Mouse (Mus musculus) testis, adult 10 weeks (tissue): ENCODE results near the gene Hnf1a. TPM values are rescaled to one million over a fixed set of nuclear protein-coding genes. Genes with fewer than 3 reads are reported as not detected.

Experiments used
- polyA plus RNA-seq: library from polyadenylated mRNA; stranded (reverse); fragments of 350-450 nt; fragmentation: Illumina TruSeq; extraction: RNeasy Lipid Tissue Mini Kit (QIAGEN cat#74804); gene quantifications from one replicate; pipeline ENCODE4 v1.2.3, GENCODE M21; 2014; ENCODE audit warnings: low read depth, low replicate concordance

Gene Hnf1a
- polyA plus RNA-seq: not detected

GRCm38 (mm10) chr5:114970824-114971227, at the start of gene Hnf1a:
Hnf1a (minus strand) TSS chr5:114971094.

DNA sequence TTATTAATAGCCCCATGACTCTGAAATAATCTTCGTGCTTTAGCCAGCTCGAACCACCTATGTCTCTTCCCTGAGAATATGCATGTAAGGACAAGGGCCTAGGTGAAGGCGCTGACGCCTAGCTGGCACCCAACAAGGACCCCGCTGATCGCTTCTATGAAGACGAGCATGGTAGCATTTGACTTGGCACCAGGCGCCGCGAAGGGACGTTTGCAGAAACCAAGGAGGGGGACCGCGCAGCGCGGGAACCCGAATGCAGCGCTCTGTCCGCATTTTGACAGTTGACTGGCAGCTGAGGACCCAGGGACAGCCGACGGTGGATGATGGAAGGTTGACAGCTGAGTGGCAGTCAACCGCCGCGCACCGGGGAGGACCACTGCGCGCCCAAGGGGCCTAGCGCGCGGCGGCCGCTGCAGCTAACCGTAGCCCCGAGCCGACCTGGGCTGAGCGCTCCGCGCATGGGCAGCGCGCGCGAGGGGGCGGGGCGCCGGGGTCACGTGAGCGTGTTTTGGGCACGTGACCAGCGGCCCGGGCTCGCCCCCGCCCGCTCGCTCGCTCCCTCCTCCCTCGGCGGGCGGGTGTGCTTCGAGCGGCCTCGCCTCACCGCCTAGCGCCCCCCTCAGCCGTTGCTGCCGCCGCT, 39.8 kb upstream of the Hnf1a start, which contains the start of gene Sppl3:
Gene Sppl3 (plus strand): TSS at position 561 of the 640 bp plus-strand sequence.

GRCm38 (mm10) chr5:114942074-114942765, 28.7 kb downstream of the Hnf1a start, which contains the start of gene 2210016L21Rik:
2210016L21Rik (plus strand) TSS chr5:114942158.

GRCm38 (mm10) chr5:114922998-114923473, 47.9 kb downstream of the Hnf1a start, which contains the start of gene Oasl1:
Oasl1 (plus strand) TSS chr5:114923240.

Other genes with a start within 250 kb of the Hnf1a start
- 109 TPM for gene Ankrd13a, start 196.4 kb downstream of the Hnf1a start, polyA plus RNA-seq
- 7.5 TPM for gene Git2, start 195.6 kb downstream of the Hnf1a start, polyA plus RNA-seq
- gene 1500011B03Rik, start 147.6 kb downstream of the Hnf1a start, polyA plus RNA-seq: 44.9 TPM
- gene 4930519G04Rik, start 117.4 kb downstream of the Hnf1a start, polyA plus RNA-seq: 31.9 TPM
- not detected for gene Gm9936, start 112.4 kb downstream of the Hnf1a start, polyA plus RNA-seq
- 8.8 TPM for gene Oasl2, start 74.2 kb downstream of the Hnf1a start, polyA plus RNA-seq
- 0.22 TPM for gene Oasl1, start 47.9 kb downstream of the Hnf1a start, polyA plus RNA-seq
- 0.84 TPM for gene 2210016L21Rik, start 28.9 kb downstream of the Hnf1a start, polyA plus RNA-seq
- gene Sppl3, start 40.0 kb upstream of the Hnf1a start, polyA plus RNA-seq: 68.8 TPM
- not detected for gene Gm10401, start 127.2 kb upstream of the Hnf1a start, polyA plus RNA-seq
- gene Acads, start 148.3 kb upstream of the Hnf1a start, polyA plus RNA-seq: 0.67 TPM
- gene Unc119b, start 163.9 kb upstream of the Hnf1a start, polyA plus RNA-seq: 1.8 TPM
- gene Mlec, start 187.1 kb upstream of the Hnf1a start, polyA plus RNA-seq: 56.4 TPM
- 1.2 TPM for gene Cabp1, start 223.3 kb upstream of the Hnf1a start, polyA plus RNA-seq